Mouse (Mus musculus): ENCODE data around the gene Snap29.

The Snap29 gene

DNA sequence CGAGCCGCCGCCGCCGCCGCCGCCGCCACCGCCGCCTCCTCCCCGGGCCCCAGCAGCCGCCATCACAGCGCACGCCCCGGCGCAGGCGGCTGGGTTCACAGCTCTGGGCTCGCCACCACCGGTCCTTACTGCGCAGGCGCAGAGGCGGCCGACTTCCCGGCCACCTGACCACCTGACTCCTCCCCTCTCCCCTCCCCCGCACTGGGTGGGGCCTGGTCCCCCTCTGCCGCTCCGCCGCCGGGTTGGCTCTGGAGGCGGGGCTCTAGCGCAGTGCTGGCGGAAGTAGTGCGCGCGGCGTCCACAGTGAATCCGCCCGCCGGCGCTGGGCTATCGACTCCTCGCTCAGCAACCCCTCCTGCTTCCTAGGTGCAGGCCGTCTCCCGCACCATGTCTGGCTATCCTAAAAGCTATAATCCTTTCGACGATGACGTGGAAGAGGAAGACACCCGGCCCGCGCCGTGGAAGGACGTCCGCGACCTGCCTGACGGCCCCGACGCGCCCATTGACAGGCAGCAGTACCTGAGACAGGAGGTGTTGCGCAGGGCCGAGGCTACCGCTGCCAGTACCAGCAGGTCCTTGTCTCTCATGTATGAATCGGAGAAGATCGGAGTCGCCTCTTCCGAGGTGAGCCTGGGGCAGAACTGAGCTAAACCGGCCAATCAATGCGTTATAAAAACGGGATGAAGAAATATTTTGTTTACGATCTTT is at the start of gene Snap29, which contains the start of gene Pi4ka:
TSS of gene Snap29 (plus strand) at position 251 of the 708 bp plus-strand sequence.
TSS of gene Pi4ka (minus strand) at position 579 of the 708 bp plus-strand sequence.
- in situ Hi-C loops (cut with MboI, MseI): loop anchor here (5.0 to 10.0 kb wide), 3 partner anchors 51 to 839 kb away; partner anchors contain the start of genes Ranbp1, Thap7 and Trmt2a

DNA sequence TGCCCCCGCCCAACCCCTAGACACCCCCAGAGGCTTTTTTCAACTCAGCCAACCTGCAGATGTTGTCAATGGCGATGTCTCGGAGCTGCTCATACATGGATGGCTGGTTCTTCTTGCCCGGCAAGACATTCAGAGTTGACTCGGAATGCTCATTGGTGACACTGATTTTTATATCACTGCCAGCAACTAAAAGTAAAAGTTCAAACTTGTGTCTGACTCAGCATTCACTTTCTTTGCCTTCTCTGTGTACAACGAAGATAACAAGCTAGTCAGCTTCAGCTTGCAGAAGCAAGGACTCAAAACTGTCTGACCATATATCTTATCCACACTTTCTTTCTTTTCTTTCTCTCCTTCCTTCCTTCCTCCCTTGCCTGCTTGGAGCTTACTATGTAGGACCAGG is 49.8 kb upstream of the Snap29 start:
- in situ Hi-C loops (cut with MboI, MseI): no loop called here

DNA sequence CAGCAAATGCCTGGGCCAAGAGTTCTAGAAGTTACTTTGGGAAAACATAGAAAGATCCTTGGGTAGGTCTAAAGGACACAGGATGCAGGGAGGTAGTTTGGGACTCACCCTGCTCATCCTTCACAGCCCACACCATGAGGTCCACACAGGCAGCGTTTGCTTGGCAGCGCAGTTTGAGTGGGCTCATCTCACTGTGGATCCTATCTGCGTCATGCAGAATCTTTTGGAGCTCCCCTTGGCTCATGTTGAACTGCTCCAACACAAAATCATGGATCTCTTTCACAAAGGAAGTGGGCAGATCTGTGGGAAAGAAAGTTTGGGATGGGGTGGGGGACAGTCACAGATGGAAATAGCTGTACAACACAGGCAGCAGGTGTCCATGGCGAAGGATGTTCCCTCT is 47.0 kb upstream of the Snap29 start:
- in situ Hi-C loops (cut with MboI, MseI): no loop called here

DNA sequence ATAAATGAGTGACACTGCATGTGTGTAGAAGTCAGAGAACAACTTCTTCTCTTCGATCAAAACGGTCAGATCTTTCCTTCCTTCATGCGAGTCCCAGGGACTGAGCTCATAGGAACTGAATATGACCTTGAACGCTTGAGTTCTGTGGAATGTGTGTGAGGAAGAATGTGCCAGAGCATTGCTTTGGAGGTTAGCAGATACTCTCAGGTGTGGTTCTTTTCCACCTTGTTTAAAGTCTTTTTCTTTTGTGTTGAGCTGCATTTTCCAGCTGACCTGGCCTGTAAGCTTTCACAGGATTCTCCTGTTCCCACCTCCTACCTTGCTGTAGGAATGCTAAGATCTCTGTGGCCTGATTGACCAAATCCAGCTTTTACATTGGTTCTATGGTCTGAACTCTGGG is 23.5 kb upstream of the Snap29 start:
- in situ Hi-C loops (cut with MboI, MseI): no loop called here

DNA sequence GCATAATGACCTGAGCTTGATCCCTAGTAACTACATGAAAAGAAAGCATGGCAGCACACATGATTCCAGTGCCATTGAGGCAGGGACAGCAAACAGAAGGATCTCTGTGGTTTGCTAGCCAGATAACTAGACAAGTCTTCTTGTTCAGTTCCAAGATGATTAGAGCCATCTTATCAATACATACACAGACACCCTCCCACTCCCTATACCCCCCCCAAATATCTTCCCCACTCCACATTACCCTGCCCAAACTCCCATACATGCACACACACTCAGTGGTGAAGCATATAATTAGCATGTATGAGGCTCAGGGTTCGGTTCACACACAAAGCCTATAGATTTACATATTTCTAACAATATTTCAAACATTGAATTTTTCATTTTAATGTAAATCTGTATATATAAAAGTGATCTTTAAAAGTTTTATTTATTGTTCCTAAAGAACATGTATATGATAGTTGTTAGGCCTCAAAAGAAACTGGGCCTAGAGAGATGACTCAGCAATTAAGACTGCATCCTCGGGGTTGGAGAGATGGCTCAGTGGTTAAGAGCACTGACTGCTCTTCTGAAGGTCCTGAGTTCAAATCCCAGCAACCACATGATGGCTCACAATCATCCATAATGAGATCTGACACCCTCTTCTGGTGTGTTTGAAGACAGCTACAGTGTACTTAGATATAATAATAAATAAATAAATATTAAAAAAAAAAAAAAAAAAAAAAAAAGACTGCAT is 22.0 kb upstream of the Snap29 start:
- in situ Hi-C loops (cut with MboI, MseI): no loop called here

DNA sequence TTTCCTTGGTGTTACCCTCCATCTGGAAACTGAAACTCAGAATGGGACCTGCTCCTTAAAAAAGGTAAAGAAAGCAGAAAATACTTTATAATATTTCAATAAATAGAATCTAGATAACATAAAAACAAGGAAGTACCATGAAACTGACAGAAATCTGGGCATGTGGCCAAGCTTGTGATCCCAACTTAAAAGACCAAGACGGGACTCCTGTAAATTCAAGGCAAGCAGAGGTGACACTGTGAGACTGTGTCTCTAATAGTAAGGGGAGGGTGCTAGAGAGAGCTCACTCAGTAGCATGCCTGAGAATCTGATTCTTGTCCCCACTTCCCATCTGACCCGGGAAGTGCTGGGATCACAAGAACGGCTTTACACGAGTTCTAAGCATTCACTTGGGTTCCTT is 13.0 kb upstream of the Snap29 start:
- in situ Hi-C loops (cut with MboI, MseI): no loop called here

DNA sequence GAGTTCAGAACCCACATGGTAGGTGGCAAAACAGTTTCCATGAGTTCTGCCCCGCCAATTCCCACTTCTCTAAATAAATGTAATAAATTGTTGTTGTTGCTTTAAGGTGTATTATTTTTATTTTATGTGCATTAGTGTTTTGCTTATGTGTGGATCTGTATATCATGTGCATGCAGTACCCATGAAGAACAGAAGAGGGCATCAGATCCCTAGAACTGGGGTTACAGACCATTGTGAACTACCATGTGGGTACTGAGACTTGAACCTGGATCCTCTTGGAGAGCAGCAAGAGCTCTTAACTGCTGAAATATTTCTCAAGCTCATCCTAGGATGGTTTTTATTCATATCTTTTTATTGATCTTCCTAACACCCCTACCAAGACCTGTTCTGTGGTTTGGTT is 2.9 kb upstream of the Snap29 start:
- in situ Hi-C loops (cut with MboI, MseI): loop anchor here (5.0 to 10.0 kb wide), 2 partner anchors 219 to 842 kb away; partner anchors contain the start of genes Ranbp1 and Trmt2a

DNA sequence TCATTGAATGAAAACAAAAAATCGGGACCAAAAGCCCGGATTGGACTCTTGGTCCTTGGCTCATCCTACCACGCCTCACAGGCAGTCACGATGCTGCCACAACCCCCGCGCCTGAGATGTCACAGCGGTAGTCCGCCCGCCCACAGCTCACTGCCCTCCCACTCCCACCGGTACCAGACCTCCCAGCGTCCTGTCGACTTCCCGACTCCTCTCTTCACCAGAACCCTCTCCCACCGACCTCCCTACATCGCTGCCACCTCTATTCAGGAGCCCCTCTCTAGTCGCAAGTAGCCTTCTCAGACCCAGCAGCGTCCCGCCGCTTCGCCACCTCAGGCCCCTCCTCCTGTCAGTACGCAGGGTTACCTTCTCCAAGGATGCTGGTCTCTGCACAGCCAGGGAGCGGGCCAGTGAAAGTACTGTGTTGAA is 502 bp upstream of the Snap29 start:
- in situ Hi-C loops (cut with MboI, MseI): loop anchor here (5.0 to 10.0 kb wide), 3 partner anchors 52 to 840 kb away; partner anchors contain the start of genes Ranbp1, Thap7 and Trmt2a

DNA sequence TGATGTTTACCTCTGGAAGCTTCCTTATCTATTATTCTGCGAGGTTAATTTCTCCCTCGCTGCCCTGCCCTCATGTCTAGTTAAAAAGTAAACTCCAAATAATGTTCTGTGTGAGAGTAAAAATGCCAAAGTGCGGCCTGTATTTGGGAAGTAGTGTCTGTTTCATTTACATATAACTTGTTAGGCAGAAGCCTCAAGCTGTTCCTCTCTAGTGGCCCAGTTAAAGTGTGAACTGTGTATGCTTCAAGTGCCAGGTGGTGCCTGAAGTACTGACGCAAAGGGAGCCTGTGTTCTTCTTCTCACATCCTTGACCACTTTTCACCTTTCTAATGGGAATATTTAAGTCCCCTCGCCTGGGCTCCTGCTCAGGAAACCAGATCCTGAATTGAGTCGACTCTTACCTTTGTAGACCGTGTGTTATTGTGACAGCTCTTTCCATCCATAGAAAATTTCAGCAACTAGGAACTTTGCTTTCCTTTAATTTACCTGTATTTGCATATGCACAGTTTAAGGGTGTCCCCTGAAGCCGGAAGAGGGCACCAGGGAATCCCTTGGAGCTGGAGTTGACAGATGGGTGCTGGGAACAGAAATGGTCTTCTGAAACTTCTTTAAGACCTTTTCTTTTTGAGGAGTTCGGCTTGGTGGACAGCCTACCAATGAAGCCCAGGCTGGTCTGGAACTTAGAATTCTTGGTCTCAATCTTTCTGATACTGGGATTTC is 886 bp downstream of the Snap29 start:
- in situ Hi-C loops (cut with MboI, MseI): loop anchor here (5.0 to 10.0 kb wide), 3 partner anchors 51 to 838 kb away; partner anchors contain the start of genes Ranbp1, Thap7 and Trmt2a

DNA sequence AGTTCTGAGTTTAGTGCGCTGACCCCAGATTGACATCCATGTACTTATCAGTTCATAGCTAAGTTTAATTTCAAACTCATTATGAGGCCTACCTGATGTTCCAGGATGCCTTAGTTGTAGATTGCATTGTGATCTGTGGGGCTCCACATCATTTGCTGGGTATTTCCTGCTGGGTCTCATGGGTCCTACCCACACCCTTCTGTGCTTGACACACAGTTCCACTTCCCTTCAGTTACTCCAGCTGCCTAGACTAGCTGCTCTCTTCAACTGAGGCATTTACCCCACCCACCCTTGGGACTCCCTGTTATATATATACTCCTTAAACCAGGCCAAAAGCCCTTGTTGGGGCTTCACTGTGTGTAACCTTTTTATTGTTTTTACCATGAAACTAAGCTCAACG is 3.3 kb downstream of the Snap29 start:
- in situ Hi-C loops (cut with MboI, MseI): loop anchor here (5.0 to 10.0 kb wide), 3 partner anchors 48 to 836 kb away; partner anchors contain the start of genes Ranbp1, Thap7 and Trmt2a

DNA sequence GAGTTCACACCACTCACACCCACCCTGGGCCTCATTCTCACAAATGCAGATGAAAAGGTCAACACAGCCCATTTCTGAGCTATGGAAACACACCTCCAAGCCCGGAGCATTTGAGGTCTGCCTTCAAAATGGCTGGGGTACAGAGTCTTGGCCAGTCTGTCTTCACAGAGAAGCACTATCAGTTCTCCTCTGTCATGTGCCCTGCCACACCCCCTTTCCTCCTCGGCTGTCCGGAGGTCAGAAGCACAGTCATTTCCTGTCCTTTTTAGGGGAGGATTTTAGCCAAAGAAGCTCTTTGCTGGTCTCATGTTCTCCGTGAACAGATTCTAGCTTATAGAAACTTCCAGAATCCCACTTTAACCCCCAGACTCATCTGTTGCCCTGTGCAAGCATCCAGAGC is 4.4 kb downstream of the Snap29 start:
- in situ Hi-C loops (cut with MboI, MseI): no loop called here

DNA sequence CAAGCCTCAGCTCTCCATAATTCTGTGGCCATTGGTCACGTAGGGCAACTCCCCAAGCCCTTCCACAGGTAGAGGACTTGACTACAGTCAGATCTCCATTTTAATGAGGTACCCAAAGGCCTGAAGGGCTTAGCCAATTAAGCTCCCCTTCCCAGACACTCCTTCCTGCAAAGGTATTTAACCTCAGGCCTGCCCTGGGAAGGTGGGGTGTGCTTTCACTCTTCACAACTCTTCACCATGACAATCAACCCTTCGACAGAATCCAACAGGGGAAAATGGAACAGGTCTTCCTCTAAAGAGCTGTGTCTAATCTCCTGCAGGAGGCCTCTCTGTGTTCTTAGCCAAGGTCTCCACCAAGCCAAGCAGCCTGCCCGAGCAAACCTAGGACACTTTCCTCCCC is 17.2 kb downstream of the Snap29 start:
- in situ Hi-C loops (cut with MboI, MseI): no loop called here

DNA sequence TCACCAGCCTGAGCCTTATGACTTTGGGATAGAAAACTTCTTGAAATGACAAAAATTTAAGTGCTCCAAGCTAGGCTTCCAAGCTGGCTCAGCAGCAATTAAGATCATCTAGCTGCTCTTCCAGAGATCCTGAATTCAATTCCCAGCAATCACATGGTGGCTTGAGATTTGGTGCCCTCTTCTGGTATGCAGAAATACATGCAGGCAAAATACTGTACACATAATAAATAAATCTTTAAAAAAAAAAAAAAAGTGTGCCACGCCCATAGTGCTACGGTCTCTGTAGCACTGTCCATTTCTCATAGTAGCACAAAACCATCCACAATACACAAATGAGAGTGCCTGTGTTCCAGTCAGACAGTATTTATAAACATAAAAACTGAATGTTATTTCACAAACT is 26.8 kb downstream of the Snap29 start:
- in situ Hi-C loops (cut with MboI, MseI): no loop called here

DNA sequence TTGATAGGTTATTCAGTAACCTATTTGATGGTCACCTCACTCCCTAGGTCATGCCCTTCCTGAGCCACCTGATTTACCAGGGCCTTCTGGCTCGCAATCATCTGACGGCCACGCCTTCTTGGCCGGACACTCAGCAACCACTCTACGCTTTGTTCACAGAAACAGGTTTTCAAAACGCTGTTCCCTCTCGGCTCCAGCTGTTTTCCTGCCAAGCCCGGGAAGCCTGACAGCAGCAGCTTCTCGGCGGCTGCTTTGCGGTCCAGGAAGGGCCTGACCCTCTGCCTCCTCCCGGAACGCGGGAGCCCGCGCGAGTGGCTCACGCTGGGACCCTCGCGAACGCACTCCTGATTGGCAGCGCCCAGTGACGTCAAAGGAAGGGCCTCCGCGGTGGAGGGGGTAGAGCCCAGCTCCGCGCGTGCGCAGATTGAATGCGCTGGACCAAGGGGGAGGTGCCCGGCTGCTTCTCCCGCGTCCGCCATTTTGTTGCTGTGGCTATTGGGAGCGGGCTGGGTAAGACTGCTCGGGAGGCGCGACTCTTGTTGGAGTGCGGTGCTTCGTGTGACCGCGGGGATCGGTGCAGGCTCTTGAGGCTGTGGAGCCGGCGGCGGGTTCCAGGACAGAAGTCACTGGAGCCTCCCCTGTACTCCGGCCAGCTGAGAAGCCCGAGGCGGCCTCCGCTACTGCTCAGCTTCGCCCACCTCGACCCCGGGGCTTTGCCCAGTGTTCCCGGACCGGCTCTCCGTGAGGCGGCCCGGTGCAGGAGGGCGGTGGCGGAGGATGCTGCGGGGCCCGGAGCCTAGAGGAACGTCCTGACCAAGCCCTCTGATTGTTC is 46.0 kb downstream of the Snap29 start, which contains the start of gene Crkl:
TSS of gene Crkl (plus strand) at position 447 of the 832 bp plus-strand sequence.
- in situ Hi-C loops (cut with MboI, MseI): no loop called here

DNA sequence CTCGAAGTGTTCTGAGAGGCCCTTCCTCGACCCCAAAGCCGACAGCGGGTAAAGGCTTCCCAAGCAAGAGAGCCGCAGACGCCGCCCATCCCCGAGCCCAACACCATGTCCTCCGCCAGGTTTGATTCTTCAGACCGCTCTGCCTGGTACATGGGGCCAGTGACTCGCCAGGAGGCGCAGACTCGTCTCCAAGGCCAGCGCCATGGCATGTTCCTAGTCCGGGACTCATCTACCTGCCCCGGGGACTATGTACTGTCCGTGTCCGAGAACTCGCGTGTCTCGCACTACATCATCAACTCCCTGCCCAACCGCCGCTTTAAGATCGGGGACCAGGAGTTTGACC is 46.6 kb downstream of the Snap29 start:
- in situ Hi-C loops (cut with MboI, MseI): no loop called here

DNA sequence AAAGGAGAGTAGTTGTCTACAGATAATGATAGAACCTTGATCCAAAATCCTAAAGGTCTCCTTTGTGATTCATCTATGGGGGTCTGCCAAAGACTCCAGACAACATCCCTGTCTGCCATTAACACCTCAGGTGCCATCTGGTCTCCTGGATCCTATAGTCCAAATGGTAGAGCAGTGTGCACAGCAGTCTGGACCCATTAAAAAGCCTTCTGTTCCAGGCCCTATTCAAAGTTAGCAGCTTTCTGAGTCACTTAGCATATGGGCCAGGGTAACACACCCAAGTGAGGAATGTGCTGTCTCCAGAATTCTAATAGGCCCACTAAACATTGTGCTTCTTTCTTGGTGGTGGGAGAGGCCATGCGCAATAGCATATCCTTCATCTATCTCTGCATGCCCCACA is 51.1 kb downstream of the Snap29 start:
- in situ Hi-C loops (cut with MboI, MseI): loop anchor here (5.0 kb wide), 1 partner anchor 50 kb away; the partner anchor contains the start of genes Pi4ka and Snap29

DNA sequence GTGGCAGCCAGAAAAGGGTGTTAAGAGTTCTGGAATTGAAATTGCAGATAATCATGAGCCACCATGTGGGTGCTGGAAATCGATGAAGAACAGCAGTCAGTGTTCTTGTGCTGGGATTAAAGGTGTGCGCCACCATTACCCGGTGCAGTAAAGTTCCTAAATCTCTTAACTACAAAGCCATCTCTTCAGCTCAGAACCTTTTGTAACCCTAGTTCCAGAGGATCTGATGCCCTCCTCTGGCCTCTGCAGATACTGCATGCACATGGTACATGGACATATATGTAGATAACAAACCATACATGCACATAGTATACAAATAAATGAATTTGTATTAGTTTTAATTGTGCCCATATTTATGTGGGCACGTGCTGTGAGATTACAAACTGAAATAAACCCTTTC is 54.5 kb downstream of the Snap29 start:
- in situ Hi-C loops (cut with MboI, MseI): no loop called here

DNA sequence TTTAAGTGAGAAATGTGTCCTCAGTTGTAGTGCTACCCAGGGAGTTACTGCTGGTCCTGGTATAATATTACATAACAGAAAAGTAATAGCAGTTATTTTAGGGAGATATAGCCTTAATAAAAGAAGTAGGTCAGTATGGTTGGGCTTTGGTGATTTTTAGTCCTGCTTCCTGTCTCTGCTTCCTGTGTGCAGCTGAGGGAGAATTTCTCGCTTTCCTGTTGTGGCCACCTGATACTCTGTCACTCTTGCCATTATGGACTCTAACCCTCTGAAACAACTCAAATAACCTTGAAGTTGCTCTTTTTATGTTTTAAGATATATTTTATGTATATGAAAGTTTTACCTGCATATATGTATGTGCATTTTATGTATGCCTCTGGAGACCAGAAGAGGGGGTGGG is 55.8 kb downstream of the Snap29 start:
- in situ Hi-C loops (cut with MboI, MseI): no loop called here

DNA sequence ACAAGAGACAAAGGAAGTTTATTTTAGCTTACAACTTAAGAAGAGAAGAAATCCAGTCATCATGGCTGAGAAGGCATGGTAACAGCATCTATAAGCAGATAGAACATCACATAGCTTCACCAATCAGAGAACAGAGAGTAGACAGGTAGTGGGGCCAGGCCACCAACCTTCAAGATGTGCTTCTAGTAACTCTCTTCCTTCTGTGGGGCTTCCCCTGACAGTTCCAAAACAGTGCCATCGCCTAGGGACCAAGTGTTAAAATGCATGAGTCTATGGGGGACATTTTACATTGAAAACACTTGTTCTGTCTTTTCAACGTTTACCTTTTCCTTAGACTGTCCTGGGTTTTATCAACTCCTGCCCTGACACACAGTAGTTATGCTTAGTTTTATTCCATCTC is 57.4 kb downstream of the Snap29 start:
- in situ Hi-C loops (cut with MboI, MseI): no loop called here

DNA sequence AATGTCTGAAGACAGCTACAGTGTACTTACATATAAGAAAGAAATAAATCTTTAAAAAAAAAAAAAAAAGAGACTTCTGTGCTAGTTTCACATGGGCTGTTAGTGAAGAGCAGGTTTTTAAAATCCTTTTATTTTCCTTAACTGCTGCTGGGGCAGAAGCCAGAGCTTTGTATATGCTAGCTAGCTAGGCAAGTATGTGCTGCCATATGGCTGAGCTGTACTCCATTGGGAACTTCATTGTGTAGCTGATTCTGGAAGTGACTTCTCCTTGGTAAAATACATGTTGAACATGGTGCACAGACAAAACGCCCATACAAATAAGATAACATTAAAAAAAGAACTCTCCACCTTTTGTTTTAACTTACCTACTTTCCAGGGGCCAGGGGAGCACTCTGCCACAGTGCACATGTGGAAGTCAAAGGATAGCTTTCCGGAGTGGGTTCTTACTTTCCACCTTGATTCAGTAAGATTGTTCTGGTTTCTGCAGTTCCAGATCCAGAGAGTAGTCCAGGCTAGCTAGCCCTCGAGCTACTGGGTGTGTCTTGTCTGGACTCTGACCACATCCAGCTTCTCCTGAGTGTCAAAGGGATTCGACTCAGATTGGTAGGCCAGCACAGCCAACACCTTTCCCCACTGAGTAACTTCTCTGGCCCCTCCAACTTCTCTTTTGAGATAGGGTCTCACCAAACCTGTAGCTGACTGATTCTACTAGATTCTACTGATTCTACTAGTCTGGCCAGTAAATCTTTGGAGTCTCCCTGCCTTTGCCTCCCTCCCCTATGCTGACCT is 61.3 kb downstream of the Snap29 start:
- in situ Hi-C loops (cut with MboI, MseI): no loop called here

Data from regulatory T cell (primary cell).